Mouse (Mus musculus): ENCODE measurements around the gene Reep6. TPM values are rescaled to one million over a fixed set of nuclear protein-coding genes. Genes with fewer than 3 reads are reported as not detected.

Gene Reep6
- total and polyA plus RNA-seq, 2 experiments from 2014 or later = 3.7 to 5.2 TPM

GRCm38 (mm10) chr10:80357994-80358639 lies 28.4 kb downstream of the Reep6 start:
- ATAC-seq = peak; percentile 77

GRCm38 (mm10) chr10:80363734-80364133 lies 34.0 kb downstream of the Reep6 start:
- no peak for DNase-seq (ENCODE audit: low spot score)
- H3K9me3 ChIP-seq (ENCODE audit: low read length) = no peaks in the 10 kb centered on the region
- no peaks in the 10 kb centered on the region for H3K36me3 ChIP-seq (ENCODE audit: insufficient read depth, low read length)
- TF ChIP-seq CTCF (IDR thresholded peaks at IDR 0.05; ENCODE audit: low read depth) = no peak
- no peak overlapping the region for H3K4me2 ChIP-seq (ENCODE audit: low read depth, low read length)
- H3K4me3 ChIP-seq (ENCODE audit: low read length) = no peak overlapping the region
- 27% methylated on average over 6 of the region's 6 CpGs for WGBS
- no peak overlapping the region for H3K9ac ChIP-seq (replicated peaks; ENCODE audit: low read length)
- peaks cover 5% of the 10 kb centered on the region for H3K4me1 ChIP-seq (ENCODE audit: insufficient read depth, low read length)
- peak; percentile 52; the same call in 1 of the 2 replicates for ATAC-seq
- H3K27me3 ChIP-seq (ENCODE audit: insufficient read depth, low read length) = no peaks in the 10 kb centered on the region
- H3K27ac ChIP-seq = no peak overlapping the region

More at GRCm38 (mm10) chr10:80357994-80358639, 28.4 kb downstream of the Reep6 start:
- peak; percentile 52 for TF ChIP-seq CTCF (IDR thresholded peaks at IDR 0.05; ENCODE audit: low read depth)
- no peaks in the 10 kb centered on the region for H3K9me3 ChIP-seq (ENCODE audit: low read length)
- peak overlapping the region; percentile 37 for H3K4me3 ChIP-seq (ENCODE audit: low read length)
- peak overlapping the region; percentile 60 for H3K4me2 ChIP-seq (ENCODE audit: low read depth, low read length)
- no peak overlapping the region for H3K27ac ChIP-seq
- peak; percentile 73 for DNase-seq (ENCODE audit: low spot score)
- WGBS = 8% methylated on average over 31 of the region's 31 CpGs
- H3K9ac ChIP-seq (replicated peaks; ENCODE audit: low read length) = peak overlapping the region; percentile 30; the same call in 1 of the 2 replicates
- no peaks in the 10 kb centered on the region; the same call in 1 of the 2 replicates for H3K4me1 ChIP-seq (ENCODE audit: insufficient read depth, low read length)
- H3K36me3 ChIP-seq (ENCODE audit: insufficient read depth, low read length) = no peaks in the 10 kb centered on the region
- H3K27me3 ChIP-seq (ENCODE audit: insufficient read depth, low read length) = peaks cover 30% of the 10 kb centered on the region

GRCm38 (mm10) chr10:80365736-80366135 lies 36.0 kb downstream of the Reep6 start:
- Histone ChIP-seq H3K4me1 (ENCODE audit: insufficient read depth, low read length) (peaks cover 5% of the 10 kb centered on the region), H3K9ac (replicated peaks; ENCODE audit: low read length) (no peak overlapping the region), H3K4me2 (ENCODE audit: low read depth, low read length) (no peak overlapping the region), H3K9me3 (ENCODE audit: low read length) (no peaks in the 10 kb centered on the region), H3K4me3 (ENCODE audit: low read length) (no peak overlapping the region), H3K27ac (no peak overlapping the region), H3K36me3 (ENCODE audit: insufficient read depth, low read length) (no peaks in the 10 kb centered on the region), H3K27me3 (ENCODE audit: insufficient read depth, low read length) (no peaks in the 10 kb centered on the region)
- 72% methylated on average over 6 of the region's 6 CpGs for WGBS
- ATAC-seq (no peak), DNase-seq (ENCODE audit: low spot score) (no peak)
- TF ChIP-seq CTCF (IDR thresholded peaks at IDR 0.05; ENCODE audit: low read depth) = no peak

- H3K4me3 ChIP-seq (ENCODE audit: low read length) = no peak overlapping the region
- TF ChIP-seq CTCF (IDR thresholded peaks at IDR 0.05; ENCODE audit: low read depth) = no peak
- H3K4me1 ChIP-seq (ENCODE audit: insufficient read depth, low read length) = peaks cover 5% of the 10 kb centered on the region
- H3K27me3 ChIP-seq (ENCODE audit: insufficient read depth, low read length) = no peaks in the 10 kb centered on the region
- H3K9me3 ChIP-seq (ENCODE audit: low read length) = no peaks in the 10 kb centered on the region
- no peak overlapping the region for H3K9ac ChIP-seq (replicated peaks; ENCODE audit: low read length)
- H3K36me3 ChIP-seq (ENCODE audit: insufficient read depth, low read length) = no peaks in the 10 kb centered on the region
- WGBS = 43% methylated on average over 5 of the region's 5 CpGs
- DNase-seq (ENCODE audit: low spot score) (no peak), ATAC-seq (no peak)
- H3K27ac ChIP-seq = no peak overlapping the region
- H3K4me2 ChIP-seq (ENCODE audit: low read depth, low read length) = no peak overlapping the region
Measured at GRCm38 (mm10) chr10:80367954-80368353, 38.2 kb downstream of the Reep6 start.

- no peak overlapping the region for H3K4me3 ChIP-seq (ENCODE audit: low read length)
- DNase-seq (ENCODE audit: low spot score) (no peak), ATAC-seq (no peak)
- peaks cover 5% of the 10 kb centered on the region for H3K4me1 ChIP-seq (ENCODE audit: insufficient read depth, low read length)
- no peak overlapping the region for H3K4me2 ChIP-seq (ENCODE audit: low read depth, low read length)
- H3K9ac ChIP-seq (replicated peaks; ENCODE audit: low read length) = no peak overlapping the region
- no peak for TF ChIP-seq CTCF (IDR thresholded peaks at IDR 0.05; ENCODE audit: low read depth)
- no peak overlapping the region for H3K27ac ChIP-seq
- no peaks in the 10 kb centered on the region for H3K27me3 ChIP-seq (ENCODE audit: insufficient read depth, low read length)
- no peaks in the 10 kb centered on the region for H3K9me3 ChIP-seq (ENCODE audit: low read length)
- 92% methylated on average over 6 of the region's 6 CpGs for WGBS
- H3K36me3 ChIP-seq (ENCODE audit: insufficient read depth, low read length) = no peaks in the 10 kb centered on the region
Measured at GRCm38 (mm10) chr10:80368392-80368791, 38.6 kb downstream of the Reep6 start.

- no peak for DNase-seq (ENCODE audit: low spot score)
- Histone ChIP-seq H3K4me3 (ENCODE audit: low read length) (no peak overlapping the region), H3K4me2 (ENCODE audit: low read depth, low read length) (no peak overlapping the region), H3K4me1 (ENCODE audit: insufficient read depth, low read length) (no peaks in the 10 kb centered on the region), H3K36me3 (ENCODE audit: insufficient read depth, low read length) (no peaks in the 10 kb centered on the region), H3K9me3 (ENCODE audit: low read length) (no peaks in the 10 kb centered on the region), H3K27ac (no peak overlapping the region), H3K27me3 (ENCODE audit: insufficient read depth, low read length) (no peaks in the 10 kb centered on the region), H3K9ac (replicated peaks; ENCODE audit: low read length) (no peak overlapping the region)
- 78% methylated on average over 21 of the region's 21 CpGs for WGBS
- no peak for TF ChIP-seq CTCF (IDR thresholded peaks at IDR 0.05; ENCODE audit: low read depth)
- ATAC-seq = no peak
Measured at GRCm38 (mm10) chr10:80369995-80370747, 40.4 kb downstream of the Reep6 start.

All from hindbrain, postnatal 0 days (tissue).